In genomic region chr1:87594261-87594660, GRCm38 (mm10) we compare ENCODE assay signal across 14 mouse cellular contexts. TPM values are rescaled to one million over a fixed set of nuclear protein-coding genes. Genes with fewer than 3 reads are reported as not detected.
DNase-seq lines count a peak whose midpoint lies in the region; ATAC-seq and TF ChIP-seq lines count a peak whose summit lies in the region.
"Had no signal": no experiment of that assay in that cellular context is flagged by ENCODE, and none has a peak within 500 bp of the region (broad histone marks: within the 10 kb centered on the region; RNA-seq: fewer than 3 reads in every experiment).

No protein-coding gene starts in this region.

- TF ChIP-seq CTCF in gastrocnemius, adult 2 months (IDR thresholded peaks at IDR 0.05) = peak; percentile 44

- peak; percentile 15 for DNase-seq in adrenal gland, postnatal 14 days
- DNase-seq in adrenal gland, postnatal 10 days = no peak
- DNase-seq in left cerebral cortex, adult 11 months (ENCODE audit: low spot score) = peak; percentile 64
- DNase-seq in left cerebral cortex, postnatal 4 days = no peak
- DNase-seq in gastrocnemius, adult 2 months = peak; percentile 75
- DNase-seq in right cerebral cortex, postnatal 14 days = peak; percentile 27
- DNase-seq in kidney, postnatal 36 days = no peak
- DNase-seq: kidney, adult 18-20 months had no signal

- peak overlapping the region; percentile 39 for H3K4me3 ChIP-seq in gastrocnemius, adult 2 months
- H3K4me3 ChIP-seq: forebrain, embryonic 13.5 days; limb, embryonic 15.5 days; megakaryocyte, embryonic 14.5 days; neural tube, embryonic 13.5 days had no signal

- intact Hi-C loops in left cerebral cortex, postnatal 4 days (cut with DNase I) = no loop called here
- intact Hi-C loops in gastrocnemius, adult 2 months (cut with DNase I) = no loop called here

- peak overlapping the region; percentile 86 for H3K27ac ChIP-seq in gastrocnemius, adult 2 months
- H3K27ac ChIP-seq: forebrain, embryonic 13.5 days; limb, embryonic 15.5 days; neural tube, embryonic 13.5 days had no signal

- no peak for ATAC-seq in granulocyte monocyte progenitor cell, adult 5-6 weeks (replicated peaks; ENCODE audit: poor library complexity, severe bottlenecking)
- ATAC-seq: forebrain, embryonic 13.5 days had no signal

RNA-seq across cellular contexts. Expression of gene Ngef, which starts 20.6 kb away (rescaled TPM):
- 0.64 and 3.6 TPM in 2 replicates for total RNA-seq in adrenal gland, postnatal 14 days (2021)
- total RNA-seq in adrenal gland, postnatal 10 days (2021) = 1 to 10 TPM; 2.3 to 5.1 TPM
- total RNA-seq in left cerebral cortex, postnatal 4 days (2021) = 10 to 100 TPM; 92.5 to 94.7 TPM
- total RNA-seq in gastrocnemius, adult 2 months (2021) = under 1 TPM; 0.08 to 0.17 TPM
- total RNA-seq in granulocyte monocyte progenitor cell, adult 5-6 weeks (2014; fragmentation: Nextera tagmentation) = not detected in 2 replicates
- total RNA-seq in granulocyte monocyte progenitor cell, adult 5-6 weeks (2017) = not detected in 2 replicates
- total RNA-seq: common myeloid progenitor, adult 5-6 weeks had no signal

RNA-seq across cellular contexts. Expression of gene Inpp5d, which starts 25.9 kb away (rescaled TPM):
- 13.2 and 34.2 TPM in 2 replicates for total RNA-seq in adrenal gland, postnatal 14 days (2021)
- 10 to 100 TPM; 15.8 to 18.8 TPM for total RNA-seq in adrenal gland, postnatal 10 days (2021)
- 10 to 100 TPM; 10.2 to 10.7 TPM for total RNA-seq in left cerebral cortex, postnatal 4 days (2021)
- total RNA-seq in gastrocnemius, adult 2 months (2021) = 1 to 10 TPM; 3.8 to 4.2 TPM
- total RNA-seq in granulocyte monocyte progenitor cell, adult 5-6 weeks (2014; fragmentation: Nextera tagmentation) = 104 and 179 TPM in 2 replicates
- total RNA-seq in granulocyte monocyte progenitor cell, adult 5-6 weeks (2017) = 52.2 and 73.5 TPM in 2 replicates

Comparison
In these comparisons a context has a peak if more than half of its experiments do, and no peak if none do; other contexts are left out.
1. DNase-seq: peak in adrenal gland, postnatal 14 days (single experiment), left cerebral cortex, adult 11 months (single experiment), gastrocnemius, adult 2 months (single experiment) and right cerebral cortex, postnatal 14 days (single experiment); none in adrenal gland, postnatal 10 days (single experiment), left cerebral cortex, postnatal 4 days (single experiment) and kidney, postnatal 36 days (0 of 2).
2. RNA of gene Ngef, which starts 20.6 kb away (total RNA-seq): 92.5 to 94.7 TPM in left cerebral cortex, postnatal 4 days; 2.3 to 5.1 TPM in adrenal gland, postnatal 10 days, 0.64 to 3.6 TPM in adrenal gland, postnatal 14 days, 0.08 to 0.17 TPM in gastrocnemius, adult 2 months and not detected in granulocyte monocyte progenitor cell, adult 5-6 weeks; every median in the first group is over 10 times any median in the second.